Mouse (Mus musculus): ENCODE measurements around the gene Atp6v1g1. TPM values are rescaled to one million over a fixed set of nuclear protein-coding genes. Genes with fewer than 3 reads are reported as not detected.

Gene Atp6v1g1
- polyA plus RNA-seq, 1 experiment, result 16.2 TPM

DNA sequence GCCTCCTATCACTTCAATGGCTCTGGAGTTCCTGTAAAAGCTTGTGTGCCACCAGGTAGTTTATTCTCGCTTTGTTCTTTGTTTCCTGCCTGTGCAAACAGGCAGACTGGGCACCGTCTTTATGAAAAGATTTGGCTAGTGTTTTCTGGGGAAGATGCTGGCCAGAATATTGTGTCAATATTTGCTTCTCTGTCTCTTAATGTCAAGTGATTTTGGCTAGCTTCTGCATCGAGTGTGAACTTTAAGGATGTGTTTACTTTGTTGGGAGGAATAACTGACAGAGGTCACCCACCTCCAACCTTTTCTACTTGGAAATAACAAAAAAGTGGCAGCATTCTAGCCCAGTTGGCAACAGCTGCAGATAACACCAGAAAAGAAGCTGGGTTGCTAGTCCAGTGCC lies 10.0 kb downstream of the Atp6v1g1 start:
- no peak overlapping the region for H3K4me3 ChIP-seq (replicated peaks)
- H3K4me1 ChIP-seq (ENCODE audit: control insufficient read depth), result peaks cover 38% of the 10 kb centered on the region
- H3K27me3 ChIP-seq (ENCODE audit: control insufficient read depth), result no peaks in the 10 kb centered on the region
- H3K36me3 ChIP-seq (ENCODE audit: control insufficient read depth), result peaks cover 52% of the 10 kb centered on the region
- no peaks in the 10 kb centered on the region for H3K9me3 ChIP-seq (ENCODE audit: control insufficient read depth, low read length)
- TF ChIP-seq GATA1 (IDR thresholded peaks at IDR 0.05; ENCODE audit: low read length) (no peak), TAL1 (IDR thresholded peaks at IDR 0.05; ENCODE audit: low read length) (no peak)

GRCm38 (mm10) chr4:63555111-63555510 lies 10.5 kb downstream of the Atp6v1g1 start:
- Histone ChIP-seq H3K27me3 (ENCODE audit: control insufficient read depth) (no peaks in the 10 kb centered on the region), H3K9me3 (ENCODE audit: control insufficient read depth, low read length) (no peaks in the 10 kb centered on the region), H3K36me3 (ENCODE audit: control insufficient read depth) (peaks cover 48% of the 10 kb centered on the region), H3K4me3 (replicated peaks) (no peak overlapping the region), H3K4me1 (ENCODE audit: control insufficient read depth) (peaks cover 43% of the 10 kb centered on the region)
- TF ChIP-seq GATA1 (IDR thresholded peaks at IDR 0.05; ENCODE audit: low read length), result no peak
- no peak for TF ChIP-seq TAL1 (IDR thresholded peaks at IDR 0.05; ENCODE audit: low read length)

DNA sequence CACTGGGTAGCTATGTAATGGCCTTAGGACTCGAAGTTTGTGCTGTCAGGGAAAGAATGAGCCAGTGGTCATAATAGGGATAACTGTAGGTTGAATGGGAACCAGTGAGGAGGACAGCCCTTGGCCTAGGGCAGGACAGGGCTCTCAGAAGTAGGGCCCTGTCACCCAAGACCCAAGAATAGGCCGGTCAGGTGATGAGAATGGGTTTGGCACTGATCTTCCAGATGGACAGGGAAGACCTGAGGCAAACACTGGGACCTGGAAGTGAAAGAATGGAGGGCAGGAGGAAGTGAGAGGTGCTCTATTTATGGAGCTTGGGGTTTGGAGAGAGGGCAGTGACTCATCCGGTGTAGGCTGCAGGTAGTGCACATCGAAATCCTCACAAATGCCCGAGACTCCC lies 12.1 kb downstream of the Atp6v1g1 start:
- no peak for TF ChIP-seq TAL1 (IDR thresholded peaks at IDR 0.05; ENCODE audit: low read length)
- no peak for TF ChIP-seq GATA1 (IDR thresholded peaks at IDR 0.05; ENCODE audit: low read length)
- Histone ChIP-seq H3K27me3 (ENCODE audit: control insufficient read depth) (no peaks in the 10 kb centered on the region), H3K4me3 (replicated peaks) (no peak overlapping the region), H3K9me3 (ENCODE audit: control insufficient read depth, low read length) (no peaks in the 10 kb centered on the region), H3K36me3 (ENCODE audit: control insufficient read depth) (peaks cover 34% of the 10 kb centered on the region), H3K4me1 (ENCODE audit: control insufficient read depth) (peaks cover 45% of the 10 kb centered on the region)

- no peaks in the 10 kb centered on the region for H3K27me3 ChIP-seq (ENCODE audit: control insufficient read depth)
- peaks cover 28% of the 10 kb centered on the region for H3K36me3 ChIP-seq (ENCODE audit: control insufficient read depth)
- H3K4me3 ChIP-seq (replicated peaks), result peak overlapping the region; percentile 77
- no peak for TF ChIP-seq TAL1 (IDR thresholded peaks at IDR 0.05; ENCODE audit: low read length)
- TF ChIP-seq GATA1 (IDR thresholded peaks at IDR 0.05; ENCODE audit: low read length), result no peak
- H3K4me1 ChIP-seq (ENCODE audit: control insufficient read depth), result peaks cover 45% of the 10 kb centered on the region
- no peaks in the 10 kb centered on the region for H3K9me3 ChIP-seq (ENCODE audit: control insufficient read depth, low read length)
These were observed 12.8 kb downstream of the Atp6v1g1 start for GRCm38 (mm10) chr4:63557124-63558059.

DNA sequence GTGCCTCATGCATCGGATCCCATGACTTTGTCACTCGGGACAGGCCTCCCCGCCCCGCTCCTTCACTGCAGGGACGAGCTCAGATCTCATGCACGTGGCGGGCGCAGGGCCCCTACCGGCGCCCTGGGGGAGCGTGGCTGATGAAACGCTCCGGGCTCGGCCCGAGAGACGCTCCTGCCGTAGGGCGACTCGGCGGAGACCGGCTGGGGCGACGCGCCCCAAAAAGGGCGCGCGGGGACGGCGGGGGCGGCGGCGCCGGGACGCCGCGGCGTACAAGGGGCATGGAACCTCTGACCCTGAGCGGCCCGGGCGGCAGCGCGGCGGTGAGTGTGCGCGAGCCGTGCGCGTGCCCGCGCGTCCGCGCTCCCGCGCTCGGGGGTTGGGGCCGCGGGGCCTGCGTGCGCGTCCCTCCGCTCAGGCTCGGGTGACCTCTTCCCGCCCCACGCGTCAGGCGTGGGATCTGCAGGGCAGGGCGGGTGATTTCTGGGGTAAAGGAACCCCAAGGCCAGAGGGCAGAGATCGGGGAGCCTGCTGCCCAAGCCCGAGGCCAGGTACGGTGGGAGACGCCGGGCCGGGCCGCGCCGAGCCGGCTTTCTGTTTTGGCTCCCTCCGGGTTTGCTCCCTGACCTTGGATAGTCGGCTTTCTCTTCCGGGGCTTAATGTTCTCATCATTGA lies 14.0 kb downstream of the Atp6v1g1 start, which contains the start of gene Tmem268:
Gene Tmem268 (plus strand): TSS at position 375 of the 675 bp plus-strand sequence.
- Histone ChIP-seq H3K27me3 (ENCODE audit: control insufficient read depth) (no peaks in the 10 kb centered on the region), H3K4me3 (replicated peaks) (peak within 1 kb of the TSS; percentile 77), H3K9me3 (ENCODE audit: control insufficient read depth, low read length) (no peaks in the 10 kb centered on the region), H3K4me1 (ENCODE audit: control insufficient read depth) (peaks cover 48% of the 10 kb centered on the region), H3K36me3 (ENCODE audit: control insufficient read depth) (peaks cover 26% of the 10 kb centered on the region)
- TF ChIP-seq TAL1 (IDR thresholded peaks at IDR 0.05; ENCODE audit: low read length) (no peak), GATA1 (IDR thresholded peaks at IDR 0.05; ENCODE audit: low read length) (no peak)

- peak overlapping the region; percentile 77 for H3K4me3 ChIP-seq (replicated peaks)
- H3K27me3 ChIP-seq (ENCODE audit: control insufficient read depth), result no peaks in the 10 kb centered on the region
- H3K4me1 ChIP-seq (ENCODE audit: control insufficient read depth), result peaks cover 48% of the 10 kb centered on the region
- H3K36me3 ChIP-seq (ENCODE audit: control insufficient read depth), result peaks cover 24% of the 10 kb centered on the region
- no peaks in the 10 kb centered on the region for H3K9me3 ChIP-seq (ENCODE audit: control insufficient read depth, low read length)
- TF ChIP-seq TAL1 (IDR thresholded peaks at IDR 0.05; ENCODE audit: low read length), result no peak
- TF ChIP-seq GATA1 (IDR thresholded peaks at IDR 0.05; ENCODE audit: low read length), result no peak
These were observed 14.6 kb downstream of the Atp6v1g1 start for GRCm38 (mm10) chr4:63559127-63559697.

GRCm38 (mm10) chr4:63560079-63560478 lies 15.5 kb downstream of the Atp6v1g1 start:
- Histone ChIP-seq H3K36me3 (ENCODE audit: control insufficient read depth) (peaks cover 25% of the 10 kb centered on the region), H3K4me3 (replicated peaks) (no peak overlapping the region), H3K27me3 (ENCODE audit: control insufficient read depth) (no peaks in the 10 kb centered on the region), H3K4me1 (ENCODE audit: control insufficient read depth) (peaks cover 44% of the 10 kb centered on the region), H3K9me3 (ENCODE audit: control insufficient read depth, low read length) (no peaks in the 10 kb centered on the region)
- TF ChIP-seq GATA1 (IDR thresholded peaks at IDR 0.05; ENCODE audit: low read length) (no peak), TAL1 (IDR thresholded peaks at IDR 0.05; ENCODE audit: low read length) (no peak)

DNA sequence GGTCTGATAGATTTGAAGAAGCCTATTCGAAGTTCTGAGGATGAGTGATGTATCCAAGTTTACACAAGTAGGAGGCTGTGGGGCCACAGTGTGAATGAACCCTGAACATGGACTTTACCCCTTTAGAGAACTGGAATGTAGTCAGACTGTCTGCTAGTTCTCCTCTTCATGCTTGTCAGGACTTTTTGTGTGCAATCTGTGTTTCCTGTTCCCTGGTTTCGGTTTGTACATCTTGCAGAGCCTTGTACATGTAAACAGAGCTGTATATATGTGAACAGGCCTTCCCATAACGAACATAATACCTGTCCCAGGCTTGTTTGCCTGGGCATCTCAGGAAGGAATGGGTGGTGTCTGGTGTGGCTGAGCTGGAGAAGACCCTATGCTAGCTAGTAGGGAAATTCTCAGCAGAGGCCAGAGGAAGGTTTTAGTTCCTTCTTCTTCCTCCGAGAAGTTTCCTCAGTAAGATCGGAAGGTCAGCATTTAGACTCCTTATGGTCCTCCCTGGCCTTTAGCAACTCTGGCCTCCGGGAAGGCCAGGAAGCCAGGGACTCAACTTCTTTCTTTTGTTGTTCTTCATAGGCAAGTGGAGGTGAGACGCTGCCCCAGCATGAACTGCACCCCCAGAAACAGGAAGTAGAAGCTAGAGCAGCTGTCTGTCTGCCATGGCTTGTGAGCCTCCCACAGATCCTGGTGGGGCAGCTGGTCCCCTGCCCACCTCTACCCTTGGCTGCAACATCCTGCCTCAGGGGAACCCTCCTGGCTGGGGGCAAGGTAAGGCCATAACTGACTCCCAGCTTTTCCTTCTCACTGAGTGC lies 17.5 kb downstream of the Atp6v1g1 start:
- Histone ChIP-seq H3K4me3 (replicated peaks) (no peak overlapping the region), H3K4me1 (ENCODE audit: control insufficient read depth) (peaks cover 34% of the 10 kb centered on the region), H3K36me3 (ENCODE audit: control insufficient read depth) (peaks cover 29% of the 10 kb centered on the region), H3K27me3 (ENCODE audit: control insufficient read depth) (no peaks in the 10 kb centered on the region), H3K9me3 (ENCODE audit: control insufficient read depth, low read length) (no peaks in the 10 kb centered on the region)
- no peak for TF ChIP-seq GATA1 (IDR thresholded peaks at IDR 0.05; ENCODE audit: low read length)
- TF ChIP-seq TAL1 (IDR thresholded peaks at IDR 0.05; ENCODE audit: low read length), result no peak
